Mouse (Mus musculus) limb, embryonic 11.5 days (tissue): ENCODE measurements at regions not wholly inside any gene's neighbourhood (a gene's known extent, or its start where the extent isn't known, plus 50 kb on each side); places are given as distances from the start of the nearest gene placed in this dataset.

Experiments used
- ATAC-seq: fragments of 200-750 bp; cut with Nextera tagmentation; 2 replicates; pipeline ENCODE4 v1.8.0; 2017; ENCODE audit warnings: low read depth; ENCODE audit not compliant: insufficient number of reproducible peaks, low FRiP score, low TSS enrichment
- DNase-seq: peaks from one replicate; pipeline ENCODE4 v3.0.0-alpha.2; 2015; ENCODE audit warnings: low spot score
- H3K27ac ChIP-seq: fragments of 300-500 bp; sonication (generic); replicated peaks from 2 replicates; pipeline ENCODE4 v1.5.1; 2014; ENCODE audit warnings: low read depth, mild to moderate bottlenecking, low read length
- H3K27me3 ChIP-seq: fragments of 300-500 bp; sonication (generic); 2 replicates; pipeline ENCODE4 v1.6.1; 2014; ENCODE audit warnings: mild to moderate bottlenecking, low read length, mixed read lengths; ENCODE audit not compliant: control insufficient read depth, insufficient read depth
- H3K36me3 ChIP-seq: fragments of 300-500 bp; sonication (generic); 2 replicates; pipeline ENCODE4 v1.6.1; 2014; ENCODE audit warnings: mild to moderate bottlenecking, low read length, moderate library complexity, mixed read lengths; ENCODE audit not compliant: control insufficient read depth, insufficient read depth
- H3K4me1 ChIP-seq: fragments of 300-500 bp; sonication (generic); 2 replicates; pipeline ENCODE4 v1.6.1; 2014; ENCODE audit warnings: low read length, mixed read lengths; ENCODE audit not compliant: control insufficient read depth, insufficient read depth
- H3K4me2 ChIP-seq: fragments of 300-500 bp; sonication (generic); 2 replicates; pipeline ENCODE4 v1.6.1; 2014; ENCODE audit warnings: low read depth, mild to moderate bottlenecking, moderate library complexity; ENCODE audit not compliant: severe bottlenecking
- H3K4me3 ChIP-seq: fragments of 300-500 bp; sonication (generic); 2 replicates; pipeline ENCODE4 v1.5.1; 2014; ENCODE audit warnings: low read depth, low read length
- H3K9ac ChIP-seq: fragments of 300-500 bp; sonication (generic); 2 replicates; pipeline ENCODE4 v1.6.1; 2014; ENCODE audit warnings: mild to moderate bottlenecking, low read length
- H3K9me3 ChIP-seq: fragments of 300-500 bp; sonication (generic); 2 replicates; pipeline ENCODE4 v1.6.1; 2016; ENCODE audit warnings: low read length; ENCODE audit not compliant: control insufficient read depth
- WGBS: fragments of 180-500 bp; shearing (Covaris S2); extraction: QIAGEN DNeasy Blood & Tissue Kit; methylation state at CpG from one replicate; pipeline ENCODE4 v1.1.7; 2014; 5-methylcytosine and 5-hydroxymethylcytosine counted together

DNA sequence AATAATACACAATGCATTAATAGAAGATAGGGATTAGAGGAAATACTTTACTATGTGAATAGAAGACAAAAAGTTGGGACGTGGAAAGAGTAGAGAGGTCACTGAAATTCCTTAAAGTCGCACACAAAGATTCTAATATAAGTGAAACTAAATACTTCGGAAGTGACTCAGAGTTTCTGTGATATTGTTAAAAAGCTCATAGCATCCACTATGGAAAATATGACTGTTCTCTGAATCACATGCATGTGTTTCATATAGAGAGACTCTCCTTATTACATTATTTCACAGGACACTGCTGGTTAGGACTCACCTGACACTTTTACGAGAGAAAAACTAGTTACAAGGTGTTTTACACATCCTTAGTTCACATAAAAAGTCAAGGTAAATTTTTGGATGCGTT, 446.1 kb upstream of the Adamts5 start:
- Histone ChIP-seq H3K36me3 (no peaks in the 10 kb centered on the region), H3K4me2 (no peak overlapping the region), H3K9ac (no peak overlapping the region), H3K4me3 (no peak overlapping the region), H3K9me3 (no peaks in the 10 kb centered on the region), H3K4me1 (no peaks in the 10 kb centered on the region), H3K27ac (no peak overlapping the region), H3K27me3 (no peaks in the 10 kb centered on the region)
- 83% methylated on average over 5 of the region's 5 CpGs for WGBS
- ATAC-seq (no peak), DNase-seq (no peak)

DNA sequence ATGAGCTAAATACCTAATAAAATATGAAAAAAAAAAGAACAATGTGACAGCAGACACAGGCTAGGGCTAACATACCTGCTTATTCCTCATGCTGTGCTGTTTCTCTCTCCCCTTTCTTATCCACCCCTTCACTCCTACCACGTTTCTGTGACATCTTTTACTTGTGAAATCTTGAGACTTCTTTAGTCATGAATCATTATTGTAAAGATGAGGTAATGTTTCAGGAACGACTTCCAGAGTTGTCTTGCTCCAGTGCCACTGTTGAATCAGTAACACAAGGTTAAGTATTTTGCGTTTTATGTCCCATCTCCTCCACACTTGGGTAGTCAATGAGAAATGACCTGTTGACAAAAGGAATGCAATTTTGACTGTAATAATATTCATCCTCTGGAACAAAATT, 445.3 kb upstream of the Adamts5 start:
- Histone ChIP-seq H3K27ac (no peak overlapping the region), H3K36me3 (no peaks in the 10 kb centered on the region), H3K4me3 (no peak overlapping the region), H3K4me2 (no peak overlapping the region), H3K27me3 (no peaks in the 10 kb centered on the region), H3K4me1 (no peaks in the 10 kb centered on the region), H3K9me3 (no peaks in the 10 kb centered on the region), H3K9ac (no peak overlapping the region)
- DNase-seq (no peak), ATAC-seq (no peak)
- 72% methylated on average over 3 of the region's 3 CpGs for WGBS

DNA sequence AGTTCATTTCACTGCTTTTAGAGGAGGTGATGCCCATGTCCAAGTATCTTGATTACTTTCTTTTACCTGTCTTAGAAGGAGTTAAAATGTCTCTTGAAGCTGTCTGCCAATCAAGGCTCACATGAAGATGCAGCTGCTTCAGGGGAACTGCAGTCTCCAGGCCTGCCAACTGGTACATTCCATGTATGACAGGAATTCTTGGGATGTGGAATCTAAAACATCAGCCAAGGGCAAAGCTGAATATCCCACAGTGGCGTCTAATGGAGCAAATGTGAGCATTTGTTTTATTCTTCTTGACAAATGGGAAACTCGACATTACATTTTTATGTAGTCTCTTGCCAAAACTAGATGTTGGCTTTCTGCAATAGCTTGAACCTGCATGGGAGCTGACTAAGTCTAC, 438.7 kb upstream of the Adamts5 start:
- Histone ChIP-seq H3K9me3 (no peaks in the 10 kb centered on the region), H3K4me1 (no peaks in the 10 kb centered on the region), H3K36me3 (no peaks in the 10 kb centered on the region), H3K27me3 (no peaks in the 10 kb centered on the region), H3K4me3 (no peak overlapping the region), H3K27ac (no peak overlapping the region), H3K9ac (no peak overlapping the region), H3K4me2 (no peak overlapping the region)
- DNase-seq (no peak), ATAC-seq (no peak)
- WGBS = 88% methylated on average over 2 of the region's 2 CpGs

DNA sequence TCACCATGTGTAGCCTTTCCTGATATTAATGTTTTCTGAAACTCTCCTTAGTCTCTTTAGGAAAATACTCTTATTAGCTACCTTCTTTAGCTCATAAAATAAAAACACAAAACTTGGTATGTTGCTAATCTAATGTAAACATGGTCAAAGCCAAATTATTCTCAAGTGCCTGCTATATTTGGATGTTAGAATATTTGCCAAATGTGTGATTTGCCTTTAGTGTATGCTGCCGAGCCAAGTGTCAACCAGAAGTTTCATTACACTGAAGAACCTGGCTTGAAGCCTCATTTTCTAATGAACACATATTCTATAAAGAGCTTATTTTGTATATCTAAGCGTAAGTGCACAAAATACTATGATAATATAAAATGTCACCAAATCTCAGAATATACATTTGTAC, 423.8 kb upstream of the Adamts5 start:
- ATAC-seq = no peak
- H3K36me3 ChIP-seq = no peaks in the 10 kb centered on the region
- DNase-seq = no peak

DNA sequence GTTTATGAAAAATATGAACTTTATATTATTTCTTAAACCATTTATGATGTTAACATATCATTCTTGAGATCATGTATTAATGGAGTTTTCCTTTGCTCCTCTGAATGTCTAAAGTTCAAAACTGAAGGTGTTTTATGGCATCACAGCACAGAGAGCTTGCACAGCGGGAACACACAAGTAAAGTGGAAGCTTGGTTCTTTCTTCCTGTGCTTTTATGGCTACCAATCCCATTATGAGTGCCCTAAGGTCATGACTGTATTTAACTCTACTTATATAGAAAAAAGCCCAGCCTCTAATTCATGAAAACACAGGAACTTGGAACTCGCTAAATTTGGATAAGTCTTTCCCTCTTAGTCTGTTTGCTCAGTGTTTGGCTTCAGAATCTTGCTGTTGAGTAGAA, 417.3 kb upstream of the Adamts5 start:
- no peak for DNase-seq

More for the DNA sequence above, 423.8 kb upstream of the Adamts5 start:
- H3K9me3 ChIP-seq = no peaks in the 10 kb centered on the region
- no peak overlapping the region for H3K4me3 ChIP-seq
- H3K27me3 ChIP-seq = no peaks in the 10 kb centered on the region
- 89% methylated on average over 2 of the region's 2 CpGs for WGBS
- no peaks in the 10 kb centered on the region for H3K4me1 ChIP-seq
- no peak overlapping the region for H3K4me2 ChIP-seq
- no peak overlapping the region for H3K9ac ChIP-seq
- H3K27ac ChIP-seq = no peak overlapping the region

DNA sequence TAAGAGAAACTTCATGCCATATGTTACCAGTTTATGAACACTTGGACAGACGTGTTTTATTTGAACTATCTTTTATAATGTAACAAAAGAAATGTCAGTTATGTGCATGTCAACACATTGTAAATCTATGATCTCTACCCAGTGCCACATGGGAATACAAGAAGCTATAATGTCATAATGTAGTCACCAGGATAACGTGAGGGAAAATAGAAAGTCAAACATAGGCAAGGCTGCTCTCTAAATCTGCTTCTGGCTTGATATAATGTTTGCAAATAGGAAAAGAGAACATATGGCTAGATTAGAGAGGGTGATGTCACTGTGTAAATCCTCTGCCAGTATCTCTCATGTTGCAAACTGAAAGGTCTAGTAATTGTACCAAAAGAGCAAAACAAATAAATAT, 408.1 kb upstream of the Adamts5 start:
- Histone ChIP-seq H3K4me3 (no peak overlapping the region), H3K27ac (no peak overlapping the region), H3K4me2 (no peak overlapping the region), H3K27me3 (no peaks in the 10 kb centered on the region), H3K9me3 (no peaks in the 10 kb centered on the region), H3K4me1 (no peaks in the 10 kb centered on the region), H3K36me3 (no peaks in the 10 kb centered on the region), H3K9ac (no peak overlapping the region)
- 22% methylated on average over 2 of the region's 2 CpGs for WGBS
- ATAC-seq (no peak), DNase-seq (no peak)

More for the DNA sequence above, 417.3 kb upstream of the Adamts5 start:
- H3K27me3 ChIP-seq = no peaks in the 10 kb centered on the region
- H3K4me3 ChIP-seq = no peak overlapping the region
- H3K36me3 ChIP-seq = no peaks in the 10 kb centered on the region
- no peak overlapping the region for H3K27ac ChIP-seq
- ATAC-seq = no peak
- no peak overlapping the region for H3K4me2 ChIP-seq
- no peaks in the 10 kb centered on the region for H3K9me3 ChIP-seq
- H3K4me1 ChIP-seq = no peaks in the 10 kb centered on the region
- H3K9ac ChIP-seq = no peak overlapping the region
- WGBS = 18% methylated on average over 2 of the region's 2 CpGs

DNA sequence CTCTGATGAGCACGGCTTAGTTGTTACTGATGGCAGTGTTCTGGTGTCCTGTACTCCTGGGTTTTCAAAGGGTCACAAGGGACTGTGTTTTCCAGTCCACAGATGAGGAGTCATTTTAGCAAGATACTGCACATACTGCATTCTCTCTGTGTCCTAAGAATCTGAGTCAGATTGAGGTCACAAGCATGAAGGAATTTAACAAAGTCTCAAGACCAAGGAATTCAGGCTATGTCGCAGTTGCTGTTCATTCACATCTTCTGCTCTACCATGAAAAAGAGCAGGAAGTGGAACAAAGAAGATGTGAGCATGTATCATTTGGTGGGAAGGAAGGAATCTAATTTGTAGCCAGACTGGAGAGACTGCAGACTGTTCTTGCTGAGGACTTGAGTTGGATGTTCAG, 402.2 kb upstream of the Adamts5 start:
- 96% methylated on average over 2 of the region's 2 CpGs for WGBS

DNA sequence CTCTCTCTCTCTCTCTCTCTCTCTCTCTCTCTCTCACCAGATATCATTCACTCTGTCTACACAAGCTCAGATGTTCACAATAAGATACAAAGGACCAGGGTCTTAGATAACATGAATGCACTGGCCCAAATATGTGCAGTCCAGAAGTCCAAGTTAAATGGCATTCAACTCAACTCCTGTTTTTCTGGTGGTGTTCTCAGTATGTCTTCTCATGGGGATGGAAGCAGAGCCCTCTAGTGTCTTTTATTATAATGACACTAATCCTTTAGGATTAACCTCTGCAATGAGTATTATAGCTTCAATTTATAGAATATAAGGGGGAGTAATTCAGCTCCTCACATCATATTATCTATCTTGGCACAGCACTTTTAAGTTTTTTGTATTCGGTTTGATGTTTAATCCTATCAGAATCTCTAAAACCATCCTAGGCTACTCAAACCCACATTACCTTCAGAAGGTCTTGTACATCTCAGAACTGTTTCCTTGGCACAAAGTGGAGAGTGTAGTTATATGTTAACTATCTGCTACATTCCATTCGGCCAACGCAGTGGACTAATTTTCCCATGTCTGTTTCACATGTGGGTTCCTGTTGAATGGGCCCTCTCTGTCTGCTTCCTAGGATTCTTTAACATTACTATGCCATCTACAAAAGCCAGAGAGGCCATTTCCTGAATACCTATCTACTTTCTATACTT, 401.0 kb upstream of the Adamts5 start:
- H3K4me3 ChIP-seq = no peak overlapping the region
- no peaks in the 10 kb centered on the region for H3K36me3 ChIP-seq
- no peak for ATAC-seq
- no peak overlapping the region for H3K4me2 ChIP-seq
- H3K27me3 ChIP-seq = no peaks in the 10 kb centered on the region
- H3K9me3 ChIP-seq = no peaks in the 10 kb centered on the region
- no peak overlapping the region for H3K27ac ChIP-seq
- no peak overlapping the region for H3K9ac ChIP-seq
- H3K4me1 ChIP-seq = no peaks in the 10 kb centered on the region
- no peak for DNase-seq
- WGBS = 67% methylated on average over 3 of the region's 3 CpGs

More for the DNA sequence above, 402.2 kb upstream of the Adamts5 start:
- Histone ChIP-seq H3K4me1 (no peaks in the 10 kb centered on the region), H3K9ac (no peak overlapping the region), H3K4me3 (no peak overlapping the region), H3K27me3 (no peaks in the 10 kb centered on the region), H3K4me2 (no peak overlapping the region), H3K27ac (no peak overlapping the region), H3K36me3 (no peaks in the 10 kb centered on the region), H3K9me3 (no peaks in the 10 kb centered on the region)
- ATAC-seq (no peak), DNase-seq (no peak)

DNA sequence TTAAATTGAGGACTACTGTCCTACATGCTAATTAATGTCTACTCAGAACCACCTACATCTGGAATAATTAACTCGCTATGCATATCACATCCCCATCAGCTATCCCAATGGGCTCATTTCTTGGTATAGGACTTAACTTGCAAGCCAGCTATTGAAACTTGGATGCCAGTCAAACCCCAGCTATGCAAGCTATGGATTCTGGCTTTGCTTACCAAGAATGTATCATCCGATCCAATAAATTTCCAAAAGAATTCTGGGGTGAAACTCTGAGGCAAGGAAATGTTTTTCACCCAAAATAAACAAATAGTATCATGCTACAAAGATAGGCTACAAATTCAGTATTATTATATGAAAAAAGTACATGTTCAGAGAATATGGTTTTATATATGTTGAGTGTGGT, 392.8 kb upstream of the Adamts5 start:
- Histone ChIP-seq H3K9ac (no peak overlapping the region), H3K4me1 (no peaks in the 10 kb centered on the region), H3K36me3 (no peaks in the 10 kb centered on the region), H3K4me2 (no peak overlapping the region), H3K4me3 (no peak overlapping the region), H3K27ac (no peak overlapping the region), H3K9me3 (no peaks in the 10 kb centered on the region), H3K27me3 (no peaks in the 10 kb centered on the region)
- DNase-seq = no peak
- WGBS = 91% methylated on average over 2 of the region's 2 CpGs
- no peak for ATAC-seq
